Mouse (Mus musculus): Measurements from ENCODE around the gene Zbtb20.

DNA sequence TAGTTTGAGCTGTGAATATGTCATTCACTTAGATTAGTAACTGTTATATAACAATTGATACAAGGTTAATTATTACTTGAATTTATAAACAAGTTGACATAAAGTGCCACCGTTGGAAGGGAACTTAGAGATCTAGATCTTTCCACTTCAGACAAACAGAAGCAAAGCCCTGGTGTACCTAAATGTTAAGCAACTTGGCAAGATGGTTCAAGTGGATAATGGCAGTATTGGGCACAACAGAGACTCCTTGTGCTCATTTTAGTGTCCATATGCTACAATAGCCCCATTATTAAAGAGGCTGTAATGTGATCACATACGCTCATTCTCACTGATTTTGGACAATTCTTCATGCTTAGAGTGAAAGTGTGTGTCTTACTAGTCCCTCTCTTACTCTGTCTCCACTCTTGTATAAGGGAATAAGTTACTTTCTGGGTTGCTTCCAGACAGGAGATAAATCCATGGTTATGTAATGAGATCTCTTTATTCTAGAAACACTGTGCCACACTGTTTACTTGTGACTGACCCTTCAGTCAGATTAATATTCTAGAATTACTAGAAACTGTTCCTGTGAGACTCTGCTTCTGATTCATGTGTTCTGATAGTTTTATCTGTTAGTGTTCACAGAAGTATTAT, 293.7 kb downstream of the Zbtb20 start:
- TF ChIP-seq CTCF (IDR thresholded peaks at IDR 0.05; ENCODE audit: low read depth, low read length) (no peak), TAL1 (conservative IDR thresholded peaks at IDR 0.05; ENCODE audit: low read depth, low read length) (no peak), POLR2AphosphoS5 (IDR thresholded peaks at IDR 0.05; ENCODE audit: insufficient replicate concordance, low read depth, low read length) (no peak), GATA1 (IDR thresholded peaks at IDR 0.05; ENCODE audit: borderline replicate concordance, low read length) (no peak)

Measured in G1E (cell line).